Mouse (Mus musculus) T-helper 1 cell (primary cell): ENCODE results near the gene Pth2.

Experiments used
- in situ Hi-C: fragments of 300-600 bp; cut with MboI, MseI; formaldehyde crosslinking; loops from one replicate; pipeline ENCODE4 v1.15.1; 2025; ENCODE audit warnings: high pct_unique_total_duplicates

Pth2 gene

DNA sequence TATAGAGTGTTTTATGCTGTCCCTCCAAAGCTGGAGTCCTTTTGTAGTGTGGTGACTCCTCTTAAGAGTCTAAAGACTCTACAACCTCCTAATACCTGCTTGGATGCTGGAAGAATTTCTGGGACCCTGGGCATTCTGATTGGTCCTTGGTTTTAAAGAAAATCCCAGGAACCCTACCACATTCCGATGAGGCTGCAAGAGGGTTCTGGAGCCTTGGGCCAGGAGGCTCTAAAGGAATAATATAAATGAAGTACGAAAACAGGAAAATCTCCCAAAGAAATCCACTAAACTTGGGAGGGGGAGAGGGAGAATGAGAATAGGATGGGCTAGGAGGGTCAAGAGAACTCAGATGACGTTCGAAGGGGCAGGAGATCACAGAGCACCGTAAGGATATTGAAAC lies 27.2 kb upstream of the Pth2 start:
- in situ Hi-C loops, result no loop called here

DNA sequence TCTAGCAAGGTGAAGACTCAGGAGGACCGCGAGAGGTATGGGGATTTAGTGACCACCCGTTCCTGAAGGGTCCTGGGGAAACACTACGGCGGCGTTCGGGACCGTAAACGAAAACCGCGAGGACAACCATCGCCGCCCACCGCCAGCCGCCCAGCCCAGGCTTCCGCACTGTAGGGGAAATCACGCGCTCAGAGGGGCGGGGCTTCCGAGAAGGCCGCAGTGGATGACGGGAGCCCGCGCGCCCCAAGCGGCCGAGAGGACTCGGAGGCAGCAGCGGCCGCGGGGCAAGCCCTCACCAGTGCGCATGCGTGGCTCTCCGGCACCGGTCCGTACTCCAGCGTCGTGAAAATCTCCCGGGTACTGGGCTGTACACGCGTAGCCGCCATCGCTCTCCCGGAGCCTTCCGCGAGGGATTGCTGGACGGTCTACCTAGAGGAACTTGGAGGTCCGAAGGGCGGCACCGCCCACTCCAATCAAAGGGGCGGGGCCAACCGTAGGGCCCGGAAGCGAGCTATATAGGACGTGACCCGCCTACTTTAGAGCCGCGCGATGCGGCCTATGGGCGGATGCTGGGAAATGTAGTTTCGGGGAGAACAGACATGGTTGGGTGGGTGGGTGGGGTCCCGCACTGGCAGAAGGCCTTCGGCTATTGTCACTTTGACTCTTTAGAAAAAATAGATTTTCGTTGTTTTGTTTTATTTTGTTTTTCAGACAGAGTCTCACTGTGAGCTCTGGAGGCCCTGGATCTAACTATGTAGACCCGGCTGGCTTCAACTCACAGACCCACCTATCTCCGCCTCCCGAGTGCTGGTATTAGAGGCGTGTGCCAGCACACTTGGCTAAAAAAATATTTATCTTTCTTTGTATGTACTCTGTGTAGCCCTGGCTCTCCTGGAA lies 26.5 kb upstream of the Pth2 start, which contains the start of the genes Pih1d1 and Aldh16a1:
Pih1d1 (plus strand) TSS at position 208 of the 897 bp plus-strand sequence.
Aldh16a1 (minus strand) TSS at position 489 of the 897 bp plus-strand sequence.
- in situ Hi-C loops, result no loop called here

DNA sequence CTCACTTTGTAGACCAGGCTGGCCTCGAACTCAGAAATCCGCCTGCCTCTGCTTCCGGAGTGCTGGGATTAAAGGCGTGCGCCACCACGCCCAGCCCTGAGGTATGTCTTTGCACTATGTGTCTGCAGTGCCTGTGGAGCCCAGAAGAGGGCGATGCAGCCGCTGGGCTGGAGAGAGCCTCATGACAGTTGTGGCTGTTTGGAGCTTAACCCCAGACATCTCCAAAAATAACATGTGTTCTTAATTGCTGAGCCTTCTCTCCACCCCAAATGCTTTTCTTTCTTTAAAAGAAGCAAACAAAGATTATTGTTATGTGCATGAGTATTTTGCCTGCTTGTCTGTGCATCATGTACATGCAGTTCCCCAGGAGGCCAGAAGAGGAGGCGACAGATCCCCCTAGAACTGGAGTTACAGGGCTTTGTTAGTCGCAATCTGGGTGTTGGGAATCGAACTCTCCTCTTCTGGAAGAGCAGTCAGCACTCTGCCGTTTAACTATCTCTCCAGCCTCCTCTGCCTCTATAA lies 25.7 kb upstream of the Pth2 start:
- in situ Hi-C loops, result no loop called here

DNA sequence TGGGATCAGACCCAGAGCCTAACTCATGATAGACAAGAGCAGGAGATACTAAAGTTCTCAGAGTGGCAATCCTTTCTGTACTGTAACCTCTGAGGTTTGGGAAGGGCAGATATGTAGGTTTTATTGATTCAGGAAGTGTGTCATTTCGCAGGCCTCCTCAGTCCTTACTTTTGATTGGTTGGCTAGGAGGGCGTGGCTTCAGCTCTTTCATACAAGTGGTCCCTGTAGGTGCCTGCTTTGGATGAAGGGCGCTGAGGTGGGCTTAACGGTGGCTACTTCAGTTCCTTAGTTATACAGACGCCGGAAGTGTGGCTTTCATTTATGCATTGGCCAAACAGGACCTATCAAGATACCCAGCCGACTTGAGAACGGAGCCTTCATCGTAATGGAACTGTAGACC lies 25.2 kb upstream of the Pth2 start:
- in situ Hi-C loops, result no loop called here

GRCm38 (mm10) chr7:45156206-45156605 lies 24.6 kb upstream of the Pth2 start:
- in situ Hi-C loops, result no loop called here

DNA sequence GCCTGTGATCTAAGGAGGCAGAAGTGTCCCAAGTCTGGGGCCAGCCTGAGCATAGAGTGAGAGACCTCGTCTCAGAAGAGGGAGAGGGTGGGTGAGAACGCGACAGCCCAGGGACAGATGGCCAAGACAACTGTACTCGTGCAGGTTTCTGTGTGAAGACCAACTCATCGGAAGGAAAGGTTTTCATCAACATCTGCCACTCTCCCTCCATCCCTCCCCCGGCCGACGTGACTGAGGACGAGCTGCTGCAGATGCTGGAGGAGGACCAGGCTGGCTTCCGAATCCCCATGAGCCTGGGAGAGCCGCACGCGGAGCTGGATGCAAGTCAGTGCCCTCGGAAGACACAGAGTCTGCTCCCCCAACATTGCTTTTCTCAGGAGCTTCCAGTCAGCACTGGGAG lies 23.3 kb upstream of the Pth2 start:
- in situ Hi-C loops, result no loop called here

- in situ Hi-C loops, result no loop called here
These were observed 21.8 kb upstream of the Pth2 start for GRCm38 (mm10) chr7:45158991-45159390.

DNA sequence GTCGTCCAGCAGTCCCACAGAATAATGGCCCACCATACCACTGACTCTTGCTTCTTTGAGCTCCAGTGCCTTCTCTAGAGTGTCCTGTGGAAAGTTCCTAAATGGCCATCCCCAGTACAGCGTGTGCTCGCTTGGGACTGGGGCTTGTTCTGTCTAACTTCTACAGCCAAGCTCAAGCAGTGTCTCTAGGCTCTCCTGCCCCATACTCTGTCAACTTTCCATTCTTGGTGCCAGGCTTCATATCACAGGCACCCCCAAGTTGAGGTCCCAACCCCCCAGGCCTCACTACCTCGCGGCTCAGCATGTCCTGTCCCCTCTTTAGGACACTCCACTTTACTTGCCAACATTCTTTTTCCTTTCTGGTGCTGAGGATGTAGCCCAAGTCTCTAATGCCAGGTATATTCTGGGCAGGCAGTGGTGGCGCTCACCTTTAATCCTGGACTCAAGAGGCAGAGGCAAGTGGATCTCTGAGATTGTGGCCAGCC lies 20.4 kb upstream of the Pth2 start:
- in situ Hi-C loops, result no loop called here

DNA sequence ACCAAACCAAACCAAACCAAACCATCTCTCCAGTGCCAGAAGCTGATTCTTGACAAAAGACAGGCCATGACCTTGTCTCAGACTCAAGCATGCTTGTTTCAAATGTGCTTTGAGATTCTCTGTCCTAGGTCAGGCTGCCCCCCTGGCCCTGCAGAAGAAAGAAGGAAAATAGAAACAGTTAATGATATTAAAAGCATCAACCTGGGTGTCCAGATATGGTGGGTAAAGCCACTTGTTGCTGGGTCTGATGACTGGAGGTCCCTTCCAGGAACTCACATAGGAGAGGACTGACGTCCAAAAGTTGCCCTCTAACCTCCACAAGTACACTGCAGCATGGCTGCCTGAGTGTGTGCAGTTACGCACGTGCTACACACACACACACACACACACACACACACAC lies 19.9 kb upstream of the Pth2 start:
- in situ Hi-C loops, result no loop called here

DNA sequence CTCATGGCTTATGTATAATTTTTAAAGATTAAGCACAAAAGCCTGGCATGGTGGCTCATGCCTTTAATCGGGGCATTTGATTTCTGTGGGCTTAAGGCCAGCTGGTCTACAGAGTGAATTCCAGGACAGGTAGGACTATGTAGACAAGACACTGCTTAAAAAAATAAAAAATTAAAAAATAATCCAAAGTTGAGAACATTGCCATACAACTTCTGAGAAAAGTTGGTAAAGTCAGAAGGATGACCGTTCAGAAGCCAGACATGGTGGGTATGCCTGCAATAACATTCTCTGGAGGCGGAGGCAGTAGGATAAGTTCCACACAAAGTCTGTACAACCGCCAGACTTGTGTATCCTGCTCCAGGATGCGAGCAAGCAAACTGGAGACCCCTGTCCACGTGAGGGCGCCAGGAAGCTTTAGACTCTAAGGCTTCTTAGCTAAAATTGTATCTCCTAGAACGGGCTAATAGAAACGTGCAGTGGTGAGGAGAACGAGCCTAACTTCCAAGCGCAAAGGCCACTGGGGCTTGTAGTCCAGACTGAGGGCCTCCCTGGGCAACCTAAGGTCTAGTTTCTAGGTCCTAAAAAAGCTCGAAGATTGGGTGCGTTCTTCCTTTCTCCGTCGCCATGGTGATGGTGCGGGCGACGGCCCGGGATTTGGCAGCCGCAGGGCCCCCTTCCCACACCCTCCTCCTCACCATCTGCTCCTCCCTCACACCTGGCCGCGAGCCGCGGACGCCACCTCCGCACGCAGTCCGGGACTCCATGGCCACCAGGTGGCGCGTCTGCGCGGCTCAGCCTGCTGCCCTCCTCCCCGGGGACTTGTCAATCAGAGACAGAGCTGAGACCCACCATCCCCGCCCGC lies 19.0 kb upstream of the Pth2 start:
- in situ Hi-C loops, result no loop called here

GRCm38 (mm10) chr7:45162551-45162950 lies 18.2 kb upstream of the Pth2 start:
- in situ Hi-C loops, result no loop called here

DNA sequence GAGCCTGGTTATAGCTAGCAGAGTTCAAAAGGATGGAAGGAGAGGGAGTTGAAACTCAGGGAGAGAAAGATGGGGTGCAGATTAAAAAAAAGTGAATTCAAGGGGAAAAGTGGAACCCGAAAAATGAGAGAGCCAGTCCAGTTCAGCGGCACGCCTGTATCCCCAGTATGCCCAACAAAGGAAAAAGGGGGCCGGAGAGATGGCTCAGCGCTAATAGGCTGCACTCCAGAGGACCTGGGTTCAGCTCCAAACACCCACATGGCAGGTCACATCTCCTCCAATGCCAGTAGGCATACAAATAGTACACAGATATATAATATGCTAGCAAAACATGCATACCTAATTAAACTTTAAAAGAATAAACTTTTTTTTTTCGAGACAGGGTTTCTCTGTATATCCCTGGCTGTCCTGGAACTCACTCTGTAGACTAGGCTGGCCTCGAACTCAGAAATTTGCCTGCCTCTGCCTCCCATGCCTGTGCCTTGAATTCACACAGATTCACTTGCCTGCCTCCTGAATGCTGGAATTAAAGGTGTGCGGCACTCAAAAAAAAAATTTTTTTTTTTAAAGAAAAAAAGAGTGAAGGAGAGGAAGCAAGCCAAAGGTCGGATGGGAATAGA lies 17.7 kb upstream of the Pth2 start:
- in situ Hi-C loops, result no loop called here

DNA sequence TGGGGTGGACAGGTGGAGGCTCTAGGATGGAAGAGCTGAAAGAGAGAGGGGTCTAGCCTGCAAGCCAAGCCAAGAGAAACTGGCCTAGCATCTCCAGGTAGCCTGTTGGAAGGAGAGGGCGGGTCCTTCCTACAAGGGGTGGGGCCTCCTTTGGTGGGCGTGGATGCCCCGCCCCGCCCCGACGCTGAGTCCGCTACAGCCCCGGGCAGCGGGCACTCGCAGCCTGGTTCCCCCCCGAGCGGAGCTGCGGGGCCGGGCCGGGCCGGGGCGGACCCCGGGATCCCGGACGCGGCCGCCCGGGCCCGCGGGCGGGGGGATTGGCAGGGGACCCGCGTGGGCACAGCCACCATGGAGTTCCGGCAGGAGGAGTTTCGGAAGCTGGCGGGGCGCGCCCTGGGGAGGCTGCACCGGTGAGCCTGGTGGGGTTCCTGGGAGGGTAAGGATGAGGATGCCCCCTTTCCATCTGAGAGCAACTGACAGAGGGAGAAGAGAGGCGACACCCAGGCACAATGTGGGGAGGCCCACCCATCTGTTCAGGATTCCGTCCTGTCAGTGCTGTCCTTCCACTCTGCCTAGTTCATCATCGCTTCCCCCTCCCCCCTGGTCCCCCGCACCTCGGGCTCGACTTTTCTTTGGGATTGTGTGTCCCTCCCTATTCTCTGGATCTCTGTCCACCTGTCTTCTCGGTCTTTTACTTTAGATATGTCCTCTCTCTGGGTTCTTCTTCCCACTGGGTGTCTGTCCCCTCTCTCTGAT lies 16.9 kb upstream of the Pth2 start, which contains the start of gene Slc17a7:
Slc17a7 (plus strand) TSS at position 215 of the 756 bp plus-strand sequence.
- in situ Hi-C loops, result no loop called here

DNA sequence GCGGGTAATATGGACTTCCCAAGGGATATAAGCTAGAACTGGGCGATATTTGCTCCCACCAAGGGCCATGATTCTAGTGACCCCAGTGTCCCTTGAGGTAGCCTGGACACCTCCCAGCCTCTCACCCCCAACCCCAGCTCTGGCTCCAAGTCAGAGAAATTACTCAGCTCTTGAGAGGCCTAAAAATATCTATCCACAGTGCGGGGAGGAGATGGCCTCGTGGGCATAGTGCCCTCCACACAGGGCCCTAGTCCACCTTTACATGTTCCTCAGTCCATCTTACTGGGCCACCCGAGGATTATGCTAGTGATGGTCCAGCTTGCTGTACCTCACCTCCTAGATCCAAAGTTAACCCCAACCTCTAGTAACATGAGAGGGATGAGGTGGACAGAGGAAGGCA lies 16.0 kb upstream of the Pth2 start:
- in situ Hi-C loops, result no loop called here

GRCm38 (mm10) chr7:45165701-45166100 lies 15.1 kb upstream of the Pth2 start:
- in situ Hi-C loops, result no loop called here

DNA sequence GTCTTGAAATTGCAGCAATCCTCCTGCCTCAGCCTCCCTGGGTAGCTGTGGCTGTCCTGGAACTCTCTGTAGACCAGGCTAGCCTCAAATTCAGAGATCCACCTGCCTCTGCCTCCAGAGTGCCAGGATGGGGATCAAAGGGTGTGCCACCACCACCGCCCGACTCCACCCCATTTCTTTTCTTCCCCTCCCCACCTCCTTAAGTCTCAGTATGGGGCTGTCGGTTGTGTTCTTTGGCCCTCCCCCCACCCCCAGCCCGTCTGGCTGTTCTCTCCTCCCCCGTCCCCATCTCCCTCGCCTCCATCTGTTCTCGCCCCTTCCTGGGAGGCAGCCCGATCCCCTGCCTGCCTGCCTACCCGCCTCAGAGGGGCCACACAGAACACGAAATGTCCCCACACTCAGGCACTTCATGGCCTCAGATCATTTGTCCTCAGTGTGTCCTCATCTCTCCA lies 13.8 kb upstream of the Pth2 start:
- in situ Hi-C loops, result no loop called here

GRCm38 (mm10) chr7:45167761-45168445 lies 12.9 kb upstream of the Pth2 start:
- in situ Hi-C loops, result no loop called here

- in situ Hi-C loops, result no loop called here
These were observed 12.1 kb upstream of the Pth2 start for GRCm38 (mm10) chr7:45168656-45169055.

DNA sequence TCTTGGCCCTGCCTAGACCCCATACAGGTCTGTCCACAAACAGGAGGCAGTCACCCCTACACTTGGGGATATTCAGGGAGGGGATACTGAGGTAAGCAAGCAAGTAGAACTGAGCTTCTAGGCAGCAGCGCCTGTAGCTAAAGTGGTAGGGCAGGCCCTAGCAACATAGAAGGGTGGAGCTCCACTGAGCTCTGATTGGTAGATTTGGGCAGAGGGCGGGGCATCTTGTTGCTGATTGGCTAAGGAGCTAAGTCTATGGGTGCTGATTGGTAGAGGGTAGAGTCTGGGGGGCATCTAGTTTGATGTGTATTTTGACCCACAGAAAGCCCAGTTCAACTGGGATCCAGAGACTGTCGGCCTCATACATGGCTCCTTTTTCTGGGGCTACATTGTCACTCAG lies 11.3 kb upstream of the Pth2 start:
- in situ Hi-C loops, result no loop called here

- in situ Hi-C loops, result no loop called here
These were observed 7.8 kb upstream of the Pth2 start for GRCm38 (mm10) chr7:45172974-45173373.
